Mouse (Mus musculus): ENCODE measurements around the gene Sgtb. TPM values are rescaled to one million over a fixed set of nuclear protein-coding genes. Genes with fewer than 3 reads are reported as not detected.

The Sgtb gene
- polyA plus RNA-seq, 1 experiment from 2014 or later: 6.0 TPM

- Histone ChIP-seq H3K4me2 (no peak overlapping the region), H3K27ac (no peak overlapping the region), H3K9me3 (no peaks in the 10 kb centered on the region), H3K4me3 (replicated peaks) (no peak overlapping the region), H3K4me1 (no peaks in the 10 kb centered on the region), H3K27me3 (replicated peaks) (no peaks in the 10 kb centered on the region), H3K36me3 (0 out of 2 replicates have a peak, but pooled peaks cover 9% of the 10 kb centered on the region), H3K9ac (no peak overlapping the region)
- no peak for ATAC-seq (ENCODE audit: insufficient read depth, low FRiP score, low read depth)
- 88% methylated on average over 7 of the region's 7 CpGs for WGBS
Observed at GRCm38 (mm10) chr13:104155106-104155505, 45.6 kb downstream of the Sgtb start.

DNA sequence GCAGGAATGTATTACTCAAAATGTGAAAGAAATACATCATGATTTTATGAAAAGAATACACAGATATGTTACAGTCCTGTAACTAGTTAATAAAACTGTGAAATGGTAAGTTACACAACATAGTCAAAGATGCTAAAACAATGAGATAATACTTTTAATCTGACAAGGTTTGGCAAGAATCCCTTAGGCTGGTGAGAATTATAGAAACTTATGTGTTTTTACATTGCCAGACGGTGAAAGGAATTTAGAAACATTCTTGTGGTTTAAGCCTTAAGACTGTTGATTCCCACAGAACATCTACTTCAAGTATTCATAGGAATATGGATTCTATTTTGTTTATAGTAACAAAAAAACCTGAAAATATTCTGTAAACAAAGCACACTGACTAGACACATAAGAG lies 46.1 kb downstream of the Sgtb start:
- H3K36me3 ChIP-seq: 0 out of 2 replicates have a peak, but pooled peaks cover 9% of the 10 kb centered on the region
- 60% methylated on average over 1 of the region's 1 CpGs for WGBS
- no peaks in the 10 kb centered on the region for H3K4me1 ChIP-seq
- no peak overlapping the region for H3K4me2 ChIP-seq
- H3K4me3 ChIP-seq (replicated peaks): no peak overlapping the region
- H3K27ac ChIP-seq: no peak overlapping the region
- no peak for ATAC-seq (ENCODE audit: insufficient read depth, low FRiP score, low read depth)
- no peaks in the 10 kb centered on the region for H3K27me3 ChIP-seq (replicated peaks)
- no peak overlapping the region for H3K9ac ChIP-seq
- no peaks in the 10 kb centered on the region for H3K9me3 ChIP-seq

GRCm38 (mm10) chr13:104171711-104172110 lies 62.2 kb downstream of the Sgtb start:
- Histone ChIP-seq H3K4me3 (replicated peaks) (no peak overlapping the region), H3K36me3 (peaks cover 5% of the 10 kb centered on the region; the same call in 1 of the 2 replicates), H3K4me2 (no peak overlapping the region), H3K27ac (no peak overlapping the region), H3K4me1 (no peaks in the 10 kb centered on the region; the same call in 1 of the 2 replicates), H3K27me3 (replicated peaks) (no peaks in the 10 kb centered on the region), H3K9ac (no peak overlapping the region), H3K9me3 (no peaks in the 10 kb centered on the region)
- WGBS: 82% methylated on average over 5 of the region's 5 CpGs
- no peak for ATAC-seq (ENCODE audit: insufficient read depth, low FRiP score, low read depth)

- no peak overlapping the region for H3K4me3 ChIP-seq (replicated peaks)
- no peak overlapping the region for H3K27ac ChIP-seq
- H3K36me3 ChIP-seq: peaks cover 5% of the 10 kb centered on the region; the same call in 1 of the 2 replicates
- no peaks in the 10 kb centered on the region; the same call in 1 of the 2 replicates for H3K4me1 ChIP-seq
- H3K27me3 ChIP-seq (replicated peaks): no peaks in the 10 kb centered on the region
- ATAC-seq (ENCODE audit: insufficient read depth, low FRiP score, low read depth): no peak
- H3K4me2 ChIP-seq: no peak overlapping the region
- H3K9me3 ChIP-seq: no peaks in the 10 kb centered on the region
- no peak overlapping the region for H3K9ac ChIP-seq
Observed at GRCm38 (mm10) chr13:104172498-104172897, 63.0 kb downstream of the Sgtb start.

DNA sequence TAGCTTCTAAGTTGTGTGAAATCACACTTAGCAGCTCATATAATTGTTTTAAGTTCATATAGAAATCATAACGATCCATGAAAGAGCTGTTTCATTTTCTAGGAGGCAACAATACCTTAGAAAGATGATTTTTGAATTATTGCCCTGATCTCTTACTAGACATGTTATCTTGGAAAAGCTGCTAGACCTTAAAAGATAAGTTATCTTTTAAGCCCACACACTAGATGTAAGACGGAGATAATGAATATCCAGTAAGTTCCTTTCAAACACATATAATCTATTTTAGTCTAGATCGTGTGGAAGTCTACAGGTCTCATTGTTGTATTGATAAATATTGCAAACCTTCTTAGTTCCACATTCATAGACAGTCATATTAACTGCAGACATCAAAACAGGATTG lies 67.3 kb downstream of the Sgtb start:
- no peak overlapping the region for H3K27ac ChIP-seq
- ATAC-seq (ENCODE audit: insufficient read depth, low FRiP score, low read depth): no peak
- H3K27me3 ChIP-seq (replicated peaks): no peaks in the 10 kb centered on the region
- H3K4me1 ChIP-seq: no peaks in the 10 kb centered on the region; the same call in 1 of the 2 replicates
- H3K9ac ChIP-seq: no peak overlapping the region
- WGBS: 56% methylated on average over 3 of the region's 3 CpGs
- no peaks in the 10 kb centered on the region for H3K36me3 ChIP-seq
- H3K4me2 ChIP-seq: peak overlapping the region; percentile 53
- H3K4me3 ChIP-seq (replicated peaks): 0 out of 2 replicates have a peak overlapping the region, but pooled peaks have one; percentile 19
- H3K9me3 ChIP-seq: no peaks in the 10 kb centered on the region

DNA sequence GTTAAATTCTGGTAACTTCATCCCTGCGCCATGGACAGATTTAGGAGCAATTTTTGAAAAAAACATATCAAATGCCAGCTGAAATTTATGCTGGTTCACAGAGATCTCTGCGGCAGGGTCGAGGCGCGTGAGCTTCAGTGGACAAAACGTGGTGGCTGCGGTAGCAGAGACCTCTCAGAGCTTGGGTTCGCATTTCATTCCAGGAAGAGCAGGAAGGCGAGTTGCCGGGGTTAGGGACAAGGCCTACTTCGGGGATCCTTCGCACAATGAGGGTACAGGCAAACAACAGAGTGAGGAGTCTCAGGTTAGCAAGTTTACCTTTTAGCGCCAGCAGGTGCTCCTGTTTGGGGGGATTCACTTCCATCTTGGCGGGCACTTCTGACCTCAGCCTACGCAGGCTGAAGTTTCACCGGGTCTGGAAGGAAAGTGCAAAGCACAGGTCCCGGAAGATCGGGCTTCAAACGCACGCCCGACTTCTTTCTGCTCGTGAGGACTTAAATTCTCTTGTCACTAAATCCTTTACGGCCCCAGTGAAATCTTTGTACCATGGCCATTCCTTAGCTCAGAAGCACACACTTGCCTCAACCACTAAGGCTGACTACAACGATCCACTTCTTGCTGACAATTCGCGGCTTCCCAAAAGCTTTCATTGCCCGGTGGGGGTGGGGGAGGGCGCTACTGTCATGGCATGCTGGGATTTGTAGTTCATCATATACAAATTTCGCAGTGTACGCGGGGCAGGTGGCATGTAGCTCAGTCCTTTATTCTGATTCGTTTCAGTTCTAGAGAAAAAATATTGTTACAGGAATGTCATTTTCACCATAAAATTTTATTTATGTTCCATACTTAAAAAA lies 68.5 kb downstream of the Sgtb start, which contains the start of gene Trappc13:
Gene Trappc13, minus strand, starts transcription at position 674 of the 854 bp plus-strand sequence.
- Histone ChIP-seq H3K4me1 (no peaks in the 10 kb centered on the region; the same call in 1 of the 2 replicates), H3K4me2 (peak within 1 kb of the TSS; percentile 69), H3K9me3 (no peaks in the 10 kb centered on the region), H3K36me3 (no peaks in the 10 kb centered on the region), H3K27ac (peak within 1 kb of the TSS; percentile 84), H3K9ac (peak within 1 kb of the TSS; percentile 88), H3K27me3 (replicated peaks) (no peaks in the 10 kb centered on the region), H3K4me3 (replicated peaks) (peak within 1 kb of the TSS; percentile 99)
- WGBS: under 1% methylated on average over 32 of the region's 32 CpGs
- peak; percentile 87 for ATAC-seq (ENCODE audit: insufficient read depth, low FRiP score, low read depth)

DNA sequence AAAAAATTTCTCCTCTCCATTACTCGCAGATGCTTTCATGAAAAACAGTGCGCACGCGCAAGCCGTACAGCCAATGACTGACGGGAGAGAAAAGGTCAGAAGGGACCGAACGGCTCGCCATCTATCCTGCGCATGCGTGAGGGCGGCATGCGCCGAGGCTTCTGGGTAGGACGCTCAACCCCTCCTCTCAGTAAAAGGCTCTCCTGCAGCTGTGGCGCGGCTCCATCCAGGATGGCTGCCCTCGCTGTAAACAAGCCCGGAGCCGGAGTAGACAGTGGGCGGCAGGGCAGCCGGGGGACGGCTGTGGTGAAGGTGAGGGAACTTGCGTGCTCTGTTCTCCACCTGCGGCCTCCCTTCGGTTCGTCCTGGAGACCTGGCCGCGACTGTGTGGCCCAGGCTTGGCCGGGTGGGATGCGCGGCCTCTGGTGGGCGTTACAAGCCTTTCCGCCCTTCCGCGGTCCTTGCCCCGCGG lies 69.1 kb downstream of the Sgtb start, which contains the start of gene Trim23:
Gene Trim23, plus strand, starts transcription at position 148 of the 472 bp plus-strand sequence.
- H3K9me3 ChIP-seq: no peaks in the 10 kb centered on the region
- WGBS: under 1% methylated on average over 38 of the region's 38 CpGs
- H3K27ac ChIP-seq: peak within 1 kb of the TSS; percentile 84
- peak within 1 kb of the TSS; percentile 69 for H3K4me2 ChIP-seq
- peak; percentile 98 for ATAC-seq (ENCODE audit: insufficient read depth, low FRiP score, low read depth)
- no peaks in the 10 kb centered on the region; the same call in 1 of the 2 replicates for H3K4me1 ChIP-seq
- H3K27me3 ChIP-seq (replicated peaks): no peaks in the 10 kb centered on the region
- peak within 1 kb of the TSS; percentile 99 for H3K4me3 ChIP-seq (replicated peaks)
- H3K9ac ChIP-seq: peak within 1 kb of the TSS; percentile 88
- H3K36me3 ChIP-seq: no peaks in the 10 kb centered on the region

DNA sequence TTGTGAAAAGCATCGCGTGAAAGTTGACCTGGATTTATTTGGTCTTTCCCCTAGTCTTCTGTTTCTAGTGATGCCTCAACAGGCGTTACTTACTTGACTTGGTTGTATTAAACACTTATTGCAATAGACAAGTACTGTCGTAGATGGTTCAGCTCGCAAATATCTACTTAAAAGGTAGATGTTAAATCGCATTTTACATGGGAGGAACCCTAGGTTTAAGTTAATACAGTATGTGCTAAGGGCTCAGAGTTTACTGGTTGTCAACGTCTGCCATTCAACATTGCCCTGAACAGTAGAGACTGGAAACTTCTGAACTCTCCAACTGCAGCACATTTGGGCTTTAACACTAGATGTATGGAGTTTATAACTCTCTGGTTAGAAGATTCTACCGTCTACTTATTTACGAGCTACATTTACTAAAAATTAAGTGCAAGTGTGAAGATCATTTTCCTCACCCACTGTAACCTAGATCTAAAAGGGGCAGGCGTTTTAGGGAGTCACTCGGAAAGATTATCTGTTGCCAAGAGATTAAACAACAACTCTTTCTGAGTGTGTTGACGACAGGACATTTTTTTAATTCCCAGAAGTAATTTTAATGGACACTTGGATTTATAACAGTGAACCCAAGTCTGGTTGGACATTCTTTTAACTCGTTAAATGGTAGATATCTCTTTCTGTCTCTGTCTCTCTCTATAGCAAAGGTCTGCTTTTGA lies 69.8 kb downstream of the Sgtb start:
- Histone ChIP-seq H3K4me1 (no peaks in the 10 kb centered on the region; the same call in 1 of the 2 replicates), H3K27ac (peak overlapping the region; percentile 83), H3K4me3 (replicated peaks) (peak overlapping the region; percentile 99), H3K27me3 (replicated peaks) (no peaks in the 10 kb centered on the region), H3K4me2 (peak overlapping the region; percentile 54), H3K9ac (peak overlapping the region; percentile 88), H3K36me3 (no peaks in the 10 kb centered on the region), H3K9me3 (no peaks in the 10 kb centered on the region)
- ATAC-seq (ENCODE audit: insufficient read depth, low FRiP score, low read depth): no peak
- WGBS: 15% methylated on average over 13 of the region's 13 CpGs

- 74% methylated on average over 4 of the region's 4 CpGs for WGBS
- ATAC-seq (ENCODE audit: insufficient read depth, low FRiP score, low read depth): peak; percentile 47; the same call in 1 of the 2 replicates
- Histone ChIP-seq H3K9ac (no peak overlapping the region), H3K27ac (no peak overlapping the region), H3K36me3 (peaks cover 17% of the 10 kb centered on the region), H3K4me1 (no peaks in the 10 kb centered on the region), H3K9me3 (no peaks in the 10 kb centered on the region), H3K4me3 (replicated peaks) (no peak overlapping the region), H3K4me2 (no peak overlapping the region), H3K27me3 (replicated peaks) (no peaks in the 10 kb centered on the region)
Observed at GRCm38 (mm10) chr13:104187357-104187756, 77.8 kb downstream of the Sgtb start.

Data from stomach, embryonic 15.5 days (tissue).